Mouse (Mus musculus) embryonic facial prominence, embryonic 10.5 days (tissue): ENCODE data around the gene Olfr193. TPM values are rescaled to one million over a fixed set of nuclear protein-coding genes. Genes with fewer than 3 reads are reported as not detected.
"Not testable (repeated sequence)": the region's sequence is repeated elsewhere in the genome, so short reads cannot be mapped to it uniquely, and the experiment has no call there.

Source experiments
- DNase-seq: peaks from one replicate; pipeline ENCODE4 v3.0.0-alpha.2; 2017; ENCODE audit warnings: low spot score
- H3K27ac ChIP-seq: fragments of 300-500 bp; sonication (generic); replicated peaks from 2 replicates; pipeline ENCODE4 v1.5.1; 2016; ENCODE audit warnings: mild to moderate bottlenecking
- H3K27me3 ChIP-seq: fragments of 300-500 bp; sonication (generic); replicated peaks from 2 replicates; pipeline ENCODE4 v1.6.1; 2016; ENCODE audit warnings: low read depth, mild to moderate bottlenecking; ENCODE audit not compliant: poor library complexity, severe bottlenecking
- H3K36me3 ChIP-seq: fragments of 300-500 bp; sonication (generic); replicated peaks from 2 replicates; pipeline ENCODE4 v1.6.1; 2016; ENCODE audit warnings: mild to moderate bottlenecking, moderate library complexity
- H3K4me1 ChIP-seq: fragments of 300-500 bp; sonication (generic); 2 replicates; pipeline ENCODE4 v1.6.1; 2016
- H3K4me3 ChIP-seq: fragments of 300-500 bp; sonication (generic); 2 replicates; pipeline ENCODE4 v1.5.1; 2016; ENCODE audit warnings: mild to moderate bottlenecking, moderate library complexity
- H3K9me3 ChIP-seq: fragments of 300-500 bp; sonication (generic); 2 replicates; pipeline ENCODE4 v1.6.1; 2016; ENCODE audit warnings: mild to moderate bottlenecking
- WGBS: fragments of 180-500 bp; shearing (Covaris S2); methylation state at CpG from one replicate; pipeline ENCODE4 v1.1.7; 2016; 5-methylcytosine and 5-hydroxymethylcytosine counted together
- polyA plus RNA-seq: library from polyadenylated mRNA; unstranded; fragments of >200 nt; fragmentation: Nextera tagmentation; extraction: Ambion mirVana; gene quantifications from 2 replicates; pipeline ENCODE4 v1.2.1, GENCODE M21; 2016

Gene Olfr193
- polyA plus RNA-seq = not detected in 2 replicates

DNA sequence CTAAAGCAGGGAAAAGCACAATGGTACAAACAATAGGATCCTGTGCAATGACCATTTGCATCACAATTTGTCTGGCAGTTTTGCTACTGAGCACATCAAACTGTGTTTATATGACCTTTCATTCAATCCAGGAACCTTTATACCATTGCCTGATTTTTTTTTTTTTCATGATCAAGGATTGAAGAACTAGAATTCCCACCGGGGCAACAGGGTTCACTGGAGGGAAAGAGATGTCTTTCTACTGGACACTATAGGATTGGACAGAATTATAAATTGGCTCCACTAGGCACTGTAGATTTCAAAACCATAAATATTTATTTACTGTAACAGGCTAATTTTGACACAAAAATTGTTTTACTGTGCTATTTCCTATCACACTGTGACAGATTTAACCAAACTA is at the start of gene Olfr193:
Gene Olfr193, minus strand, starts transcription at position 101 of the 400 bp plus-strand sequence.
- WGBS = 93% methylated on average over 1 of the region's 1 CpGs
- DNase-seq = no peak
- H3K4me3 ChIP-seq = no peak within 1 kb of the TSS
- H3K36me3 ChIP-seq = no peaks in the 10 kb centered on the region
- H3K4me1 ChIP-seq = no peaks in the 10 kb centered on the region
- no peak within 1 kb of the TSS for H3K27ac ChIP-seq
- no peaks in the 10 kb centered on the region for H3K27me3 ChIP-seq
- peaks cover 6% of the 10 kb centered on the region; the same call in 1 of the 2 replicates for H3K9me3 ChIP-seq

DNA sequence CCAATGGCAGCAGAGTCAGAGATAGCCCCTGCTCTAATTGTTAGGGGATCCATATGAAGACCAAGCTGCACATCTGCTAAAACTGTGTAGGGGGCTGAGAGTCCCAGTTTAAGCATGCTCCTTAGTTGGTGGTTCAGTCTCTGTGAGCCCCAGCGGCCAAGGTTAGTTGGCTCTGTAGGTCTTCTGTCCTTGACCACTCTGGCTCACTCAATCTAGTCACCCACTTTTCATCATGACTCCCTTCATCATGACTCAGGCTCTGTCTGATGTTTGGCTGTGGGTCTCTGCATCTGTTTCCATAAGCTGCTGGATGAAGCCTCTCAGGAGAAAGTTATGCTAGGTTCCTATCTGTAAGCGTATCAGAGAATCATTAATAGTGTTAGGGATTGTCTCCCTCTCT is 40.3 kb upstream of the Olfr193 start:
- Histone ChIP-seq H3K27ac (no peak overlapping the region), H3K4me3 (no peak overlapping the region), H3K4me1 (no peaks in the 10 kb centered on the region), H3K27me3 (no peaks in the 10 kb centered on the region), H3K9me3 (no peaks in the 10 kb centered on the region), H3K36me3 (no peaks in the 10 kb centered on the region)
- DNase-seq = no peak
- 94% methylated on average over 2 of the region's 2 CpGs for WGBS

DNA sequence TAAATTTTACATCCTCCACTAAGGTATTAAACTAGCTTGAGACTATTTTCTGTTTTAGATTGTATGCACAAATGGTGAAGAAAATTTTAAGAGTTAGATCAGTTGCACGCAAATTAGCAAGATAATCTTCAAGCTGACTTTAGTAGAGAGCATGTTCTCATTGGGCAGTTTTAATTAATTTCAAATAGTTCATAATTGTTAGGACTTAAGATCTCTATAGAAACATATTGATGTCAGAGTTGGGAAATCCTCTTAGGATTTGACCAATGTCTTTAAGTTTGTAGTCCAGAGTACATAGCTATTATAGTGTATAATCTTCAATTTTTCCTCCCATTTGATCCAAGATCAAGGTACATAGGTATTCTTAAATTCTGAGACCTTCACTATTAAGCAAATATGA is 35.1 kb upstream of the Olfr193 start, which contains the start of gene Olfr195:
Gene Olfr195, plus strand, starts transcription at position 301 of the 400 bp plus-strand sequence.
- Histone ChIP-seq H3K27me3 (no peaks in the 10 kb centered on the region), H3K4me1 (no peaks in the 10 kb centered on the region), H3K27ac (no peak within 1 kb of the TSS), H3K4me3 (no peak within 1 kb of the TSS), H3K9me3 (peaks cover 2% of the 10 kb centered on the region; the same call in 1 of the 2 replicates), H3K36me3 (no peaks in the 10 kb centered on the region)
- WGBS = 88% methylated on average over 1 of the region's 1 CpGs
- DNase-seq = no peak

DNA sequence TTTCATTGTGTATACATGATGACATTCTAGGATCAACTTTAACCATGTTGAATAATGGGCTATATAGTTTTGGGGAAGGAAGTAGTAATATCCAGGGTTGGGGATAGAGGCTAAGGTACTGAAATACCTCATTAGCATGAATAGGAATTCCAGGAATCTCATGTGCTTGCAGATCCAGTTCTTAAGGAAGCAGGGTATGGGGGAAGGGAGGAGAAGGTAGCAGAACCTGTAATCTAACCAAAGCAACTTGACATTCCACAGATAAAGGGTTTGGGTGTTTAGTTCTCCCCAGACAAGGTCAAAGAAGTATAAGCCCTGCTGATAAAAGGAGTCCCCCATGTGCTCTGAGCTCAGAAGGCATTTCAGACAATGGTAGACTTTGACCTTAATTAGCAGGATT is 29.4 kb upstream of the Olfr193 start:
- no peak overlapping the region for H3K4me3 ChIP-seq
- H3K27me3 ChIP-seq = no peaks in the 10 kb centered on the region
- H3K36me3 ChIP-seq = no peaks in the 10 kb centered on the region
- H3K27ac ChIP-seq = no peak overlapping the region
- DNase-seq = no peak
- no peaks in the 10 kb centered on the region for H3K4me1 ChIP-seq
- peaks cover 2% of the 10 kb centered on the region; the same call in 1 of the 2 replicates for H3K9me3 ChIP-seq

DNA sequence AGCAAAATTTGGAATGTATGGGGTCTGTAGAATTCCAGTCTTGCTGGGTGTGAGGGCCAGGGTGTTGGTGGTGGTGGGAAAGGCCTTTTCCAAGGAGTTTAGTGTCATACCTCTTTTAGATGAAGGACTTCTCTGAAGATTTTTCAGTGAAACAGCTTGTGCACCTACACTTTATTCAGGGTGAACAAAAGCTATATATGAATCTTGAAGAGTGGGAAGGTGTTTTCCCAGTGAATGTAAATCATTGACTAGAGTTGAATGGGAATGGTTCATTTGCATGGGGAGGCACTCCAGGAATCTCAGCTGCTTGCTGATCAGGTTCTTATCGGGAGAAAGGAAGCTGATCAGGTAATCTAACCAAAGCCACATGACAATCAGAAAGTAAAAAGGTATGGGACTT is 19.1 kb upstream of the Olfr193 start:
- no peak for DNase-seq
- Histone ChIP-seq H3K27ac (no peak overlapping the region), H3K36me3 (no peaks in the 10 kb centered on the region), H3K4me3 (no peak overlapping the region), H3K9me3 (peaks cover 6% of the 10 kb centered on the region; the same call in 1 of the 2 replicates), H3K4me1 (no peaks in the 10 kb centered on the region), H3K27me3 (no peaks in the 10 kb centered on the region)
- WGBS = 89% methylated on average over 1 of the region's 1 CpGs

DNA sequence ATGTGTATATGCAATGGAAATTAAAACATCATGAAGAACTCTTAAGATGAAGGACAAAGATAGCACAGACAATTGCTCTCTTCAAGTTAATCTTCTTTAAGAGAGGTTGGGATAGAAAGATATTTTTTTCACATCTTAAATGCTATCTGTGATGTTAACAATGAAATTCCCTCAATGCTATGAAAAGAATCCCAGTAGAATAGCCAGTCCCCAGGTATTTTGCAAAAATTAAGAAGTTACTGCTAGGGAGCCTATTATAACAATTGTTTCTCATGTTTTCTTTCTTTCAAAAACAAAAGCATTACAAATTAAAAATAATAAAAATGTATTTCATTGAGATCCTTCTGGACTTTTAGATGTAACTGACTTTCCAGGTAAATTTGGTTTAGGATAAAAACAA is 9.3 kb upstream of the Olfr193 start, which contains the start of gene Olfr194:
Gene Olfr194, minus strand, starts transcription at position 101 of the 400 bp plus-strand sequence.
- no peak within 1 kb of the TSS for H3K27ac ChIP-seq
- no peak for DNase-seq
- H3K4me1 ChIP-seq = no peaks in the 10 kb centered on the region
- H3K27me3 ChIP-seq = no peaks in the 10 kb centered on the region
- H3K4me3 ChIP-seq = no peak within 1 kb of the TSS
- no peaks in the 10 kb centered on the region for H3K36me3 ChIP-seq
- H3K9me3 ChIP-seq = no peaks in the 10 kb centered on the region; the same call in 1 of the 2 replicates

DNA sequence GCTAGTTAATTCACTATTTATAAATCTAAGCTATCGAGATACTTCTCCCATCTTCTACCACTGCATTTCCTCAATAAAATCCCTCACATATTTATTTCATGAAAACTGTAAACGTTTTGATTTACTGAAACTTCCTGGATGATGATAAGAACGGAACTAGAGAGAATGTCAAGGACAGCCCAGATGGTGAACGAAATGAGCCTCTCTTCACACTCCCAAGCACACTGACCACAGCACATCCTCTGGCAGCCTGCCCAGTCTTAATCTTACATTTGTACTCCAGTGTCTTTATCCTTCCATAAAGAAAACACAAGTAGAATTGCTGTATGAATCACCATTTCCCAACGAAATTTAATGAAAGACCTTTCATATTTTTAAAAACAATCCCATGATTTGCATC is 3.2 kb downstream of the Olfr193 start:
- H3K4me3 ChIP-seq, H3K27ac ChIP-seq, H3K4me1 ChIP-seq, H3K9me3 ChIP-seq, DNase-seq, H3K36me3 ChIP-seq, H3K27me3 ChIP-seq: not testable (repeated sequence)
- 72% methylated on average over 5 of the region's 5 CpGs for WGBS

DNA sequence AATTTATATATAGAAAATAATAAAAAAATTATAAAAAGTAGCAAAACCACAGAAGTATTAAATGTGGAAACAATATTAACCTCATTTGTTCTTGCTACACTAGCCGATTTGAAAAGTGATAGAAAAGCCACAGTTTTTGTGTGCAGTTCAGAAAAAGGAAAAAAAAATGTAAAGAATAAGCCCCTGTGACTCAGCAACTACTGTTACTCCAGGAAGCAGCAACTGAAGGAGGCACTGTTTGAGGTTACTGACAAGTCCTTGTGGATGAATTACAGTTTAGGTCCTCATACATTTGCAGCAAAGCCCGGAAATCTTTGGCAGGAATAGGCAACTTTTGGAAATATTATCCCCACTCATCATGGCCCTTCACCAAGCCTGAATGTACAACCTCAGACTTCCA is 6.4 kb downstream of the Olfr193 start:
- WGBS = 80% methylated on average over 2 of the region's 2 CpGs
- Histone ChIP-seq H3K27ac (no peak overlapping the region), H3K9me3 (no peaks in the 10 kb centered on the region), H3K27me3 (no peaks in the 10 kb centered on the region), H3K36me3 (no peaks in the 10 kb centered on the region), H3K4me3 (no peak overlapping the region), H3K4me1 (no peaks in the 10 kb centered on the region)
- DNase-seq = no peak

DNA sequence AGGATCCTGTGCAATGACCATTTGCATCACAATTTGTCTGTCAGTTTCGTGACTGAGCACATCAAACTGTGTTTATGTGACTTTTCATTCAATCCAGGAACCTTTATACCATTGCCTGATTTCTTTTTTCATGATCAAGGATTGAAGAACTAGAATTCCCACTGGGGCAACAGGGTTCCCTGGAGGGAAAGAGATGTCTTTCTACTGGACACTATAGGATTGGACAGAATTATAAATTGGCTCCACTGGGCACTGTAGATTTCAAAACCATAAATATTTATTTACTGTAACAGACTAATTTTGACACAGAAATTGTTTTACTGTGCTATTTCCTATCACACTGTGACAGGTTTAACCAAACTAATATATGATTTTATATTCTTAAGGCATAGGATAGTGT is 22.0 kb downstream of the Olfr193 start, which contains the start of gene Olfr191:
Gene Olfr191, minus strand, starts transcription at position 101 of the 400 bp plus-strand sequence.
- DNase-seq, H3K27me3 ChIP-seq, H3K4me3 ChIP-seq, H3K9me3 ChIP-seq, H3K36me3 ChIP-seq, H3K4me1 ChIP-seq, H3K27ac ChIP-seq: not testable (repeated sequence)
- 54% methylated on average over 1 of the region's 1 CpGs for WGBS

DNA sequence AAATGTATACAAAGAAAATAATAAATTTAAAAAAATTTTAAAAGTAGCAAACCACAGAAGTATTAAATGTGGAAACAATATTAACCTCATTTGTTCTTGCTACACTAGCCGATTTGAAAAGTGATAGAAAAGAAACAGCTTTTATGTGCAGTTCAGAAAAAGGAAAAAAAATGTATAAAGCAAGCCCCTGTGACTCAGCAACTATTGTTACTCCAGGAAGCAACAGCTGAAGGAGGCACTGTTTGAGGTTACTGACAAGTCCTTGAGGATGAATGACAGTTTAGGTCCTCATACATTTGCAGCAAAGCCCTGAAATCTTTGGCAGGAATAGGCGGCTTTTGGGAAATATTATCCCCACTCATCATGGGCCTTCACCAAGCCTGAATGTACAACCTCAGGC is 30.6 kb downstream of the Olfr193 start:
- not testable (repeated sequence) for H3K4me1 ChIP-seq

DNA sequence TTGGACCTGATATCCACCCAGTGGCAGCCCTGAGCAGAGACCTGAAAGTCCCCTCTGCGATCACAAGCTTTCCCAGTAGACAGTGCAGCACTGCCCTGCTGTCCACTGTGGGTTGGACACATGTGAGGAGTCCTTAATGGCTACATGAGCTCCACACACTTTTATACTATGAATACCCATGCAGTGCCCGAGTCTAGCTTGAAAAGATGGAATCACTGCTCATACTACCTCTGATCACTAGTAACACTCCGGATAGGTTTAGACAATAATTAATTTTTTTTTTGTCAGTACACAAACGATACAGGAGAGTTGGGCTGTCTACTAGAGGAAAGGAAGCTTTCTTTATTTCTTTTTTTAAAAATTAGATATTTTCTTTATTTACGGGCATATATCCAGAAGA is 33.8 kb downstream of the Olfr193 start, which contains the start of gene Olfr190:
Gene Olfr190, minus strand, starts transcription at position 101 of the 400 bp plus-strand sequence.
- H3K4me3 ChIP-seq = no peak within 1 kb of the TSS
- 91% methylated on average over 5 of the region's 5 CpGs for WGBS

More for the DNA sequence above, 30.6 kb downstream of the Olfr193 start:
- not testable (repeated sequence) for H3K9me3 ChIP-seq, H3K27me3 ChIP-seq, DNase-seq, H3K36me3 ChIP-seq, H3K4me3 ChIP-seq, H3K27ac ChIP-seq
- WGBS = 82% methylated on average over 2 of the region's 2 CpGs

DNA sequence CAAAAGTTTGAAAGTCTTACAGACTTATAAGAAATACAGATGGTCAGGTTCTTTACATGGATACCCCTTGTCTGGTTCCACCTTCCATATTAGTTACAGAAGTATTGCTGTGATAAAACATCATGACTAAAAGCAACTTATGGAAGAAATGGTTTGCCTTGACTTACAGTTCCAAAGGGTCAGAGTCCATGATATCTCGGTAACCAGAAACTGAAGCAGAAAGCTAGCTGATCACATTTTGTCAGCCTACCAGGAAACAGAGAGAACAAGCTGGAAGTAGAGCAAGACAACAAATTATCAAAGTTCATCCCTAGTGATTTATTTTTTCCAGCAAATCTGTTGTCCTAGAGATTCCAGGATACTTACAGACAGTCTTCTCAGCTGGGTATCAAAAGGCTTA is 38.2 kb downstream of the Olfr193 start:
- Histone ChIP-seq H3K9me3 (no peaks in the 10 kb centered on the region), H3K27me3 (no peaks in the 10 kb centered on the region), H3K4me3 (no peak overlapping the region), H3K27ac (no peak overlapping the region), H3K4me1 (no peaks in the 10 kb centered on the region), H3K36me3 (no peaks in the 10 kb centered on the region)
- DNase-seq = no peak
- 94% methylated on average over 1 of the region's 1 CpGs for WGBS

More for the DNA sequence above, 33.8 kb downstream of the Olfr193 start, which contains the start of gene Olfr190:
- no peak for DNase-seq
- H3K27me3 ChIP-seq = no peaks in the 10 kb centered on the region
- H3K36me3 ChIP-seq = no peaks in the 10 kb centered on the region
- H3K9me3 ChIP-seq = no peaks in the 10 kb centered on the region
- H3K27ac ChIP-seq = no peak within 1 kb of the TSS
- H3K4me1 ChIP-seq = no peaks in the 10 kb centered on the region

DNA sequence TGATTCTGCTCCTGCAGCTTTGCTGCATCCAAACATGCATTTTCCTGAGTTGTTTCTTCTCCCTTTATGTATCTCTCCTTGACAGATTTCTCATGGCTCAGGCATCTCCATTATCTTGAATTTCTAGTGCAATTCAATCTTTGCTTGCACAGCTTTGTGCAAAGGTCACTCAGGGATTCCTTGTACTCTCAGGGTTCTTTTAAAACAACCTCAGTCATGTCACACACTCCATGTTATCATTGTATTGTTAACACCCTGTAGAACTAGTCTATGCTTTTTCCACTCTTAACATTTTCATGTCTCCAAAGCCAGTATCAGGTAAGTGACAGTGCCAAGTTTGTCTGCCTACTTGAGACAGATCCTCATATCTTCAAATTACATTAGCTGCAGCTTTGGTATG is 39.9 kb downstream of the Olfr193 start:
- no peaks in the 10 kb centered on the region for H3K4me1 ChIP-seq
- H3K4me3 ChIP-seq = no peak overlapping the region
- H3K36me3 ChIP-seq = no peaks in the 10 kb centered on the region
- no peak for DNase-seq
- no peaks in the 10 kb centered on the region for H3K9me3 ChIP-seq
- H3K27ac ChIP-seq = no peak overlapping the region
- no peaks in the 10 kb centered on the region for H3K27me3 ChIP-seq
